Mouse (Mus musculus): Measurements from ENCODE around the gene Gpr3. TPM values are rescaled to one million over a fixed set of nuclear protein-coding genes. Genes with fewer than 3 reads are reported as not detected.

Gpr3 gene
- polyA plus RNA-seq, 1 experiment = 0.52 TPM

DNA sequence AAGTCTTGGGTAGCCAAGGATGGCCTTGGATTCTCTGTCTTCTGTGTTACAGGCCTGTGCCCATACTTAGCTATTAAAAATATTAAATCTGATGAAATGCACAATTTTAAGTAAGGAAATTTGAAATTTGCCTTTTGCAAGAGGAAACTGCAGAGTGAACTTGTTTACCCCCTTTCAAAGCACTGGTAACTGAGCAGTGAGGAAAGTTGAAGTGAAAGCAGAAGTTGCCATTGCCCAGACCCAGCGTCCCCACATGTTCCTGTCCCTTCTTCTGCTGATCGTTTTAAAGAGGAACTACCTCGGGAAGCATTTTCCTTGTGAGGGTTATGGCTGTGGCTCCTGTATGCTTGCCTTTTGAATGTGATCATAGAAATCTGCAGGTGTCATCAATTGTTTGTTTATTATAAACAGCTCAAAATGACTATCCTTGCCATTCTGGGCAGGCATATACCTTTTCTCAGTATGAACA lies 42.2 kb downstream of the Gpr3 start:
- Histone ChIP-seq H3K27me3 (ENCODE audit: control insufficient read depth, insufficient read depth, low read length, poor library complexity, severe bottlenecking) (no peaks in the 10 kb centered on the region), H3K4me1 (ENCODE audit: control insufficient read depth, insufficient read depth, low read length) (peaks cover 3% of the 10 kb centered on the region), H3K9ac (ENCODE audit: low read depth, poor library complexity, severe bottlenecking) (no peak overlapping the region), H3K4me3 (ENCODE audit: low read depth, low read length) (no peak overlapping the region), H3K36me3 (ENCODE audit: control insufficient read depth, insufficient read depth, low read length, poor library complexity, severe bottlenecking) (peaks cover 2% of the 10 kb centered on the region; the same call in 1 of the 2 replicates), H3K27ac (ENCODE audit: insufficient read depth, low read length) (no peak overlapping the region), H3K9me3 (replicated peaks; ENCODE audit: control insufficient read depth, insufficient read depth, low read length, poor library complexity, severe bottlenecking) (no peaks in the 10 kb centered on the region)
- TF ChIP-seq CTCF (IDR thresholded peaks at IDR 0.05; ENCODE audit: low read depth, low read length) = no peak
- TF ChIP-seq EP300 (IDR thresholded peaks at IDR 0.05; ENCODE audit: insufficient read depth, low read depth, low read length) = no peak
- TF ChIP-seq POLR2A (IDR thresholded peaks at IDR 0.05; ENCODE audit: insufficient read depth, low read length) = no peak

DNA sequence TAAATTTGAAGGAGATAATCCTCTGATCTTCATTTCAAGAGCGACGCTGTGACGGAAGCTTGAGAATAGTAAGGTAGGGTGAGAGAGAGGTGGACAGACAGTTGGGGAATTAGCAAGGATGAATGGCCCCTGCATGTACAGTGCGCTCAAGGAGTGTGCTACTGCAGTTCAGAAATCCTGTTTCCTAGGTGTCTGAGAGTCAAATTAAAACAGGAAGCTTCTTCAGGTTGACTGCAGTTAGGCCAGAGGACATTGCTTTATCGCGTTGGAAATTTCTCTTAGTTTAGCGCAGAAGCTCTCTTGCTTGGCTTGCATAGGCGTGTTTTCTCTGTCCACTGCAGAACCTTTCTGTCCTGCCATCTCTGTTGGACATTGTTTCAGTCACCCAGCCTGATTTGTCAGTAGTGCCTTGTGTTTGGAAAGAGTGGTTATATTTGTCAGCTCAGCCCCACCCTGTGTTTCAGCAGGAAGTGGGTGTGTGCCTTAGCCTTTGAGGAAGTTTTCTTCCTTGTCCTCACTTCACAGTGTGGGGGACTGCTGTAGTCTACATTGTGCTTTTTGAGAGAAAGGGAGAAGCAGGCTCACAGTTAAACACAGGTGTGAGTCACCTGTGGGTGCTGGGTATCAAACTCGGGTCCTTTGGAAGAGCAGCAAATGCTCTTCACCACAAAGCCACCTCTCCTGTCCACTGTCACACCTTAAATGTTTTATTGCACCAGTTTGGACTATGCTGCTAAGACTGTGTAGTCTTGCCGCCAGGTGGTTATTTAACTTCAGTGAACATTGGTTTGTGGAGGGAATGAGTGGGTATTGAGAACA lies 42.9 kb downstream of the Gpr3 start:
- no peaks in the 10 kb centered on the region for H3K27me3 ChIP-seq (ENCODE audit: control insufficient read depth, insufficient read depth, low read length, poor library complexity, severe bottlenecking)
- peak overlapping the region; percentile 26 for H3K27ac ChIP-seq (ENCODE audit: insufficient read depth, low read length)
- no peak overlapping the region for H3K4me3 ChIP-seq (ENCODE audit: low read depth, low read length)
- TF ChIP-seq EP300 (IDR thresholded peaks at IDR 0.05; ENCODE audit: insufficient read depth, low read depth, low read length) = no peak
- TF ChIP-seq POLR2A (IDR thresholded peaks at IDR 0.05; ENCODE audit: insufficient read depth, low read length) = no peak
- no peak for TF ChIP-seq CTCF (IDR thresholded peaks at IDR 0.05; ENCODE audit: low read depth, low read length)
- peaks cover 2% of the 10 kb centered on the region for H3K4me1 ChIP-seq (ENCODE audit: control insufficient read depth, insufficient read depth, low read length)
- peaks cover 2% of the 10 kb centered on the region; the same call in 1 of the 2 replicates for H3K36me3 ChIP-seq (ENCODE audit: control insufficient read depth, insufficient read depth, low read length, poor library complexity, severe bottlenecking)
- H3K9ac ChIP-seq (ENCODE audit: low read depth, poor library complexity, severe bottlenecking) = no peak overlapping the region
- H3K9me3 ChIP-seq (replicated peaks; ENCODE audit: control insufficient read depth, insufficient read depth, low read length, poor library complexity, severe bottlenecking) = no peaks in the 10 kb centered on the region

GRCm38 (mm10) chr4:133166773-133167172 lies 45.6 kb downstream of the Gpr3 start:
- no peaks in the 10 kb centered on the region for H3K27me3 ChIP-seq (ENCODE audit: control insufficient read depth, insufficient read depth, low read length, poor library complexity, severe bottlenecking)
- no peak overlapping the region for H3K9ac ChIP-seq (ENCODE audit: low read depth, poor library complexity, severe bottlenecking)
- H3K27ac ChIP-seq (ENCODE audit: insufficient read depth, low read length) = no peak overlapping the region
- no peak overlapping the region for H3K4me3 ChIP-seq (ENCODE audit: low read depth, low read length)
- no peaks in the 10 kb centered on the region for H3K9me3 ChIP-seq (replicated peaks; ENCODE audit: control insufficient read depth, insufficient read depth, low read length, poor library complexity, severe bottlenecking)
- peaks cover 2% of the 10 kb centered on the region for H3K4me1 ChIP-seq (ENCODE audit: control insufficient read depth, insufficient read depth, low read length)
- peaks cover 2% of the 10 kb centered on the region; the same call in 1 of the 2 replicates for H3K36me3 ChIP-seq (ENCODE audit: control insufficient read depth, insufficient read depth, low read length, poor library complexity, severe bottlenecking)
- TF ChIP-seq CTCF (IDR thresholded peaks at IDR 0.05; ENCODE audit: low read depth, low read length) (no peak), EP300 (IDR thresholded peaks at IDR 0.05; ENCODE audit: insufficient read depth, low read depth, low read length) (no peak), POLR2A (IDR thresholded peaks at IDR 0.05; ENCODE audit: insufficient read depth, low read length) (no peak)

GRCm38 (mm10) chr4:133162196-133162595 lies 50.1 kb downstream of the Gpr3 start:
- peaks cover 2% of the 10 kb centered on the region for H3K4me1 ChIP-seq (ENCODE audit: control insufficient read depth, insufficient read depth, low read length)
- TF ChIP-seq CTCF (IDR thresholded peaks at IDR 0.05; ENCODE audit: low read depth, low read length) (no peak), POLR2A (IDR thresholded peaks at IDR 0.05; ENCODE audit: insufficient read depth, low read length) (no peak), EP300 (IDR thresholded peaks at IDR 0.05; ENCODE audit: insufficient read depth, low read depth, low read length) (no peak)
- no peak overlapping the region for H3K27ac ChIP-seq (ENCODE audit: insufficient read depth, low read length)
- no peaks in the 10 kb centered on the region for H3K9me3 ChIP-seq (replicated peaks; ENCODE audit: control insufficient read depth, insufficient read depth, low read length, poor library complexity, severe bottlenecking)
- no peak overlapping the region for H3K4me3 ChIP-seq (ENCODE audit: low read depth, low read length)
- no peaks in the 10 kb centered on the region; the same call in 1 of the 2 replicates for H3K36me3 ChIP-seq (ENCODE audit: control insufficient read depth, insufficient read depth, low read length, poor library complexity, severe bottlenecking)
- H3K9ac ChIP-seq (ENCODE audit: low read depth, poor library complexity, severe bottlenecking) = no peak overlapping the region
- no peaks in the 10 kb centered on the region for H3K27me3 ChIP-seq (ENCODE audit: control insufficient read depth, insufficient read depth, low read length, poor library complexity, severe bottlenecking)

GRCm38 (mm10) chr4:133160821-133161220 lies 51.5 kb downstream of the Gpr3 start:
- no peak overlapping the region for H3K27ac ChIP-seq (ENCODE audit: insufficient read depth, low read length)
- no peak for TF ChIP-seq CTCF (IDR thresholded peaks at IDR 0.05; ENCODE audit: low read depth, low read length)
- TF ChIP-seq EP300 (IDR thresholded peaks at IDR 0.05; ENCODE audit: insufficient read depth, low read depth, low read length) = no peak
- TF ChIP-seq POLR2A (IDR thresholded peaks at IDR 0.05; ENCODE audit: insufficient read depth, low read length) = no peak

GRCm38 (mm10) chr4:133160211-133160610 lies 52.1 kb downstream of the Gpr3 start:
- Histone ChIP-seq H3K4me3 (ENCODE audit: low read depth, low read length) (no peak overlapping the region), H3K27ac (ENCODE audit: insufficient read depth, low read length) (no peak overlapping the region), H3K4me1 (ENCODE audit: control insufficient read depth, insufficient read depth, low read length) (peaks cover 2% of the 10 kb centered on the region), H3K36me3 (ENCODE audit: control insufficient read depth, insufficient read depth, low read length, poor library complexity, severe bottlenecking) (no peaks in the 10 kb centered on the region; the same call in 1 of the 2 replicates), H3K27me3 (ENCODE audit: control insufficient read depth, insufficient read depth, low read length, poor library complexity, severe bottlenecking) (no peaks in the 10 kb centered on the region), H3K9me3 (replicated peaks; ENCODE audit: control insufficient read depth, insufficient read depth, low read length, poor library complexity, severe bottlenecking) (no peaks in the 10 kb centered on the region), H3K9ac (ENCODE audit: low read depth, poor library complexity, severe bottlenecking) (no peak overlapping the region)
- no peak for TF ChIP-seq CTCF (IDR thresholded peaks at IDR 0.05; ENCODE audit: low read depth, low read length)
- TF ChIP-seq EP300 (IDR thresholded peaks at IDR 0.05; ENCODE audit: insufficient read depth, low read depth, low read length) = no peak
- TF ChIP-seq POLR2A (IDR thresholded peaks at IDR 0.05; ENCODE audit: insufficient read depth, low read length) = no peak

More at GRCm38 (mm10) chr4:133160821-133161220, 51.5 kb downstream of the Gpr3 start:
- Histone ChIP-seq H3K9ac (ENCODE audit: low read depth, poor library complexity, severe bottlenecking) (no peak overlapping the region), H3K36me3 (ENCODE audit: control insufficient read depth, insufficient read depth, low read length, poor library complexity, severe bottlenecking) (no peaks in the 10 kb centered on the region; the same call in 1 of the 2 replicates), H3K9me3 (replicated peaks; ENCODE audit: control insufficient read depth, insufficient read depth, low read length, poor library complexity, severe bottlenecking) (no peaks in the 10 kb centered on the region), H3K4me1 (ENCODE audit: control insufficient read depth, insufficient read depth, low read length) (peaks cover 2% of the 10 kb centered on the region), H3K27me3 (ENCODE audit: control insufficient read depth, insufficient read depth, low read length, poor library complexity, severe bottlenecking) (no peaks in the 10 kb centered on the region), H3K4me3 (ENCODE audit: low read depth, low read length) (no peak overlapping the region)

Measured in ES-Bruce4 (cell line).